Mouse (Mus musculus) E14TG2a.4 (cell line): ENCODE measurements around the gene Idh3a.

Source experiments
- CTCF ChIP-seq: conservative IDR thresholded peaks from 2 replicates; pipeline ENCODE4 v1.5.1; 2014; ENCODE audit warnings: low read length
- NANOG ChIP-seq: IDR thresholded peaks from 2 replicates; pipeline ENCODE4 v1.6.1; 2014; ENCODE audit warnings: borderline replicate concordance, low read length, mixed read lengths

DNA sequence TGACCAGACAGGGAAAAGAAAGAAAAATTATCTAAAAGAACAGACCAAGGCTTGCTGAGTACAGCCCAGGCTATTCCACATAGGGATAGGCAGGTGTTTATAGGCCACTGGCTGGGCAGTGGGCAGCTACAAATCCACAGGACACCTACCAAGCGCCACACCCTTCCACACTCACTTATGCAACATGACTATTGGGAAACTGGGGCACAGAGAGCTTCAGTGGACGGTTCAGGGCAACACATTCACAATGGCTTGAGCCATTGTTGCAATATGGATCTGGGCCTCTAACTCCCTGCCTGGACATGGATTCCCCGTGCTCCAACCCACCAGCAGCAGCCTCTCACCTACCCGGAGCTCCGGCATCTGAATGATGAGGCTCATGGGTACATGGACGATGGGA is 36.7 kb upstream of the Idh3a start:
- TF ChIP-seq CTCF, result no peak
- TF ChIP-seq NANOG, result no peak
